Mouse (Mus musculus) heart, embryonic 14.5 days (tissue): ENCODE measurements around the gene She. TPM values are rescaled to one million over a fixed set of nuclear protein-coding genes. Genes with fewer than 3 reads are reported as not detected.

Experiments used
- ATAC-seq: fragments of 200-750 bp; cut with Nextera tagmentation; 2 replicates; pipeline ENCODE4 v1.8.0; 2017; ENCODE audit warnings: low read depth, moderate TSS enrichment; ENCODE audit not compliant: insufficient number of reproducible peaks, insufficient read depth, low FRiP score
- H3K27ac ChIP-seq, 2 experiments: fragments of 200-500 bp in 1 of 2; fragments of 300-500 bp in 1 of 2; sonication (generic) in 1 of 2; replicated peaks in 1 of 2; 2 replicates each; pipeline ENCODE4 v1.5.1; 2012 to 2014; ENCODE audit warnings: low read depth in 2 of 2, low read length in 2 of 2, control low read depth in 1 of 2, mild to moderate bottlenecking in 1 of 2, mixed read lengths in 1 of 2; ENCODE audit not compliant: control insufficient read depth in 1 of 2, insufficient read depth in 1 of 2
- H3K27me3 ChIP-seq: fragments of 300-500 bp; sonication (generic); 2 replicates; pipeline ENCODE4 v1.6.1; 2014; ENCODE audit warnings: mild to moderate bottlenecking, low read length, control low read depth; ENCODE audit not compliant: control insufficient read depth, insufficient read depth
- H3K36me3 ChIP-seq: fragments of 300-500 bp; sonication (generic); 2 replicates; pipeline ENCODE4 v1.6.1; 2014; ENCODE audit warnings: mild to moderate bottlenecking, control low read depth, low read length, mixed read lengths; ENCODE audit not compliant: control insufficient read depth, insufficient read depth
- H3K4me1 ChIP-seq, 2 experiments: fragments of 200-500 bp in 1 of 2; fragments of 300-500 bp in 1 of 2; sonication (generic) in 1 of 2; 2 replicates each; pipeline ENCODE4 v1.6.1; 2012 to 2014; ENCODE audit warnings: low read length in 2 of 2, control low read depth in 1 of 2, mixed read lengths in 1 of 2; ENCODE audit not compliant: control insufficient read depth in 2 of 2, insufficient read depth in 2 of 2
- H3K4me2 ChIP-seq: fragments of 300-500 bp; sonication (generic); 2 replicates; pipeline ENCODE4 v1.6.1; 2014; ENCODE audit warnings: mild to moderate bottlenecking, low read length
- H3K4me3 ChIP-seq, 2 experiments: fragments of 200-500 bp in 1 of 2; fragments of 300-500 bp in 1 of 2; sonication (generic) in 1 of 2; 2 replicates each; pipeline ENCODE4 v1.5.1; 2012 to 2014; ENCODE audit warnings: low read length in 2 of 2, mild to moderate bottlenecking in 2 of 2, control low read depth in 1 of 2, low read depth in 1 of 2, moderate library complexity in 1 of 2; ENCODE audit not compliant: control insufficient read depth in 1 of 2, insufficient read depth in 1 of 2
- H3K9ac ChIP-seq: fragments of 300-500 bp; sonication (generic); 2 replicates; pipeline ENCODE4 v1.6.1; 2014; ENCODE audit warnings: mild to moderate bottlenecking, low read length
- H3K9me3 ChIP-seq: fragments of 300-500 bp; sonication (generic); 2 replicates; pipeline ENCODE4 v1.6.1; 2016; ENCODE audit warnings: low read length, control low read depth; ENCODE audit not compliant: control insufficient read depth
- WGBS: fragments of 180-500 bp; shearing (Covaris S2); extraction: QIAGEN DNeasy Blood & Tissue Kit; methylation state at CpG from one replicate; pipeline ENCODE4 v1.1.7; 2014; 5-methylcytosine and 5-hydroxymethylcytosine counted together
- polyA plus RNA-seq: library from polyadenylated mRNA; unstranded; fragments of >200 nt; fragmentation: Nextera tagmentation; extraction: Ambion mirVana; gene quantifications from 2 replicates; pipeline ENCODE4 v1.2.1, GENCODE M21; 2014

She gene
- 8.9 and 9.0 TPM in 2 replicates for polyA plus RNA-seq

- Histone ChIP-seq H3K4me2 (peak within 1 kb of the TSS; percentile 73), H3K9me3 (no peaks in the 10 kb centered on the region), H3K4me1 (peaks cover 2 to 8% of the 10 kb centered on the region in 2 experiments; a peak in 1 of 4 replicates), H3K9ac (peak within 1 kb of the TSS; percentile 81), H3K27me3 (peaks cover 46% of the 10 kb centered on the region), H3K27ac (peak within 1 kb of the TSS; percentile 67 to 81), H3K4me3 (peak within 1 kb of the TSS; percentile 60 to 63), H3K36me3 (no peaks in the 10 kb centered on the region)
- WGBS: 1% methylated on average over 81 of the region's 96 CpGs
- ATAC-seq: peak; percentile 53; the same call in 1 of the 2 replicates
Observed at GRCm38 (mm10) chr3:89830815-89831591, at the start of gene She. She (plus strand) TSS chr3:89831370.

DNA sequence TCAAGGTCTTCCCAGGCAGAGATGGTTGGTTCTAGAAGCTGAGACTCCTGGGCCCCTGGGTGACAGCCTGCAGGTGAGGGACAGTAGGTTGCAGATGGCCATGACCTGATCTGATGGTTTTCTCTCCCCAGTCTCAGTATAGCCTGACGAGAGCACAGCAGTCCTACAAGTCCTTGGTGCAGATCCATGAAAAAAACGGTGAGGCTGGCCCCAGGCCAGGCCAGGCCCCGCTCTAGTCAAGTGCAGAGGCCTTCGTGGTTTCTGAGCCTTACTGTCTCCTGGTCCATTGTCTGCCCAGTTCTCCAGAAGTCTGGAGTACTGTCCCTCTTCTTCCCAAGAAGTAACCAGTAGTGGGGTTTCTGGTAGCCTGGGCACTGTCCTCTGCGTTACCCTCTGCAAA is 49.5 kb upstream of the She start:
- H3K36me3 ChIP-seq: peaks cover 72% of the 10 kb centered on the region
- ATAC-seq: no peak
- no peak overlapping the region for H3K27ac ChIP-seq
- H3K9me3 ChIP-seq: no peaks in the 10 kb centered on the region
- H3K27me3 ChIP-seq: no peaks in the 10 kb centered on the region
- H3K4me2 ChIP-seq: no peak overlapping the region
- 65% methylated on average over 5 of the region's 5 CpGs for WGBS
- H3K9ac ChIP-seq: no peak overlapping the region
- peaks cover 0 to 6% of the 10 kb centered on the region in 2 experiments; a peak in 1 of 4 replicates for H3K4me1 ChIP-seq
- no peak overlapping the region for H3K4me3 ChIP-seq

GRCm38 (mm10) chr3:89784991-89785753 is 46.0 kb upstream of the She start:
- ATAC-seq: peak; percentile 66; the same call in 1 of the 2 replicates
- no peaks in the 10 kb centered on the region for H3K9me3 ChIP-seq
- peaks cover 0 to 6% of the 10 kb centered on the region in 2 experiments; a peak in 1 of 4 replicates for H3K4me1 ChIP-seq
- whole genome bisulfite sequencing: 10% methylated on average over 11 of the region's 11 CpGs
- H3K36me3 ChIP-seq: peaks cover 36% of the 10 kb centered on the region
- H3K27ac ChIP-seq: no peak overlapping the region
- 0 out of 2 replicates have a peak overlapping the region, but pooled peaks have one; percentile 55 for H3K9ac ChIP-seq
- no peak overlapping the region for H3K4me3 ChIP-seq
- H3K27me3 ChIP-seq: no peaks in the 10 kb centered on the region
- peak overlapping the region; percentile 49 for H3K4me2 ChIP-seq

GRCm38 (mm10) chr3:89786275-89786674 is 44.9 kb upstream of the She start:
- no peaks in the 10 kb centered on the region for H3K9me3 ChIP-seq
- H3K9ac ChIP-seq: no peak overlapping the region
- no peaks in the 10 kb centered on the region for H3K27me3 ChIP-seq
- WGBS: 68% methylated on average over 6 of the region's 6 CpGs
- peaks cover 25% of the 10 kb centered on the region for H3K36me3 ChIP-seq
- no peak overlapping the region for H3K27ac ChIP-seq
- H3K4me1 ChIP-seq: peaks cover 0 to 6% of the 10 kb centered on the region in 2 experiments; a peak in 1 of 4 replicates
- no peak overlapping the region for H3K4me3 ChIP-seq
- no peak for ATAC-seq
- no peak overlapping the region for H3K4me2 ChIP-seq

- Histone ChIP-seq H3K9ac (no peak overlapping the region), H3K27ac (no peak overlapping the region), H3K4me1 (peaks cover 0 to 6% of the 10 kb centered on the region in 2 experiments; a peak in 1 of 4 replicates), H3K4me3 (no peak overlapping the region), H3K27me3 (no peaks in the 10 kb centered on the region), H3K9me3 (no peaks in the 10 kb centered on the region), H3K36me3 (no peaks in the 10 kb centered on the region; the same call in 1 of the 2 replicates), H3K4me2 (no peak overlapping the region)
- 71% methylated on average over 16 of the region's 16 CpGs for WGBS
- ATAC-seq: no peak
Observed at GRCm38 (mm10) chr3:89788680-89789352, 42.4 kb upstream of the She start.

GRCm38 (mm10) chr3:89794616-89795015 is 36.6 kb upstream of the She start:
- peaks cover 0 to 2% of the 10 kb centered on the region in 2 experiments; a peak in 1 of 4 replicates for H3K4me1 ChIP-seq
- WGBS: 70% methylated on average over 2 of the region's 2 CpGs
- no peak overlapping the region for H3K27ac ChIP-seq

GRCm38 (mm10) chr3:89795746-89796145 is 35.4 kb upstream of the She start:
- 49% methylated on average over 5 of the region's 5 CpGs for WGBS

More at GRCm38 (mm10) chr3:89794616-89795015, 36.6 kb upstream of the She start:
- Histone ChIP-seq H3K4me2 (no peak overlapping the region), H3K9me3 (no peaks in the 10 kb centered on the region), H3K9ac (no peak overlapping the region), H3K27me3 (no peaks in the 10 kb centered on the region), H3K4me3 (no peak overlapping the region), H3K36me3 (no peaks in the 10 kb centered on the region)
- no peak for ATAC-seq

More at GRCm38 (mm10) chr3:89795746-89796145, 35.4 kb upstream of the She start:
- Histone ChIP-seq H3K9me3 (no peaks in the 10 kb centered on the region), H3K4me1 (peaks cover 0 to 4% of the 10 kb centered on the region in 2 experiments; a peak in 1 of 4 replicates), H3K9ac (no peak overlapping the region), H3K4me2 (no peak overlapping the region), H3K4me3 (no peak overlapping the region), H3K27ac (no peak overlapping the region), H3K27me3 (no peaks in the 10 kb centered on the region), H3K36me3 (no peaks in the 10 kb centered on the region)
- ATAC-seq: no peak
